Mouse (Mus musculus): Measurements from ENCODE around the gene Cycs.

- TF ChIP-seq POLR2A (IDR thresholded peaks at IDR 0.05; ENCODE audit: borderline replicate concordance, insufficient read depth, low read length) (no peak), CTCF (IDR thresholded peaks at IDR 0.05; ENCODE audit: borderline replicate concordance, insufficient read depth, low read depth, low read length) (peak; percentile 74)
Observed at GRCm38 (mm10) chr6:50526597-50527024, 39.7 kb downstream of the Cycs start.
